Mouse (Mus musculus): ENCODE measurements at regions not wholly inside any gene's neighbourhood (a gene's known extent, or its start where the extent isn't known, plus 50 kb on each side); places are given as distances from the start of the nearest gene placed in this dataset.

DNA sequence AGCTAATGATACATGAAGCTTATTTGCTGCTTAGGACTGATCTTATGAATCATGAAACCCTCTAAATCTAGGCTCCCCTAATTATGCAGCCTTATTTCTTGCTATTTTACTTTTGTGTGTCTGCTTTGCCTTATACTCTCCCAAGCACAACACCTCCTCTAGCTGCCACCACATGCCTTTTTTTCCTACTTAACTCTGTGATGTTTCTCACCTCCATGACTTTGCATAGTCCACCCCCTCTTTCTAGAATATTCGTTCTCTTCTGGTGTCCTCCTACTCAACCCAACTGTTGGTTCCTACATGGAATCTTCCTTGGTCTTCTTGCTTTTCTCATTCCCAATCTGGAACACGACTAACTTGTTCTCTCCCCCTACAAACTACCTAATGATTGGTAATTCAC lies 456.7 kb downstream of the Gm21750 start:
- WGBS: 79% methylated on average over 2 of the region's 2 CpGs
- no peak overlapping the region for H3K27ac ChIP-seq
- ATAC-seq (ENCODE audit: low FRiP score): no peak
- no peaks in the 10 kb centered on the region for H3K27me3 ChIP-seq
- no peak overlapping the region for H3K9ac ChIP-seq
- no peaks in the 10 kb centered on the region for H3K36me3 ChIP-seq
- H3K4me1 ChIP-seq (replicated peaks): peaks cover 7% of the 10 kb centered on the region
- H3K4me2 ChIP-seq: no peak overlapping the region
- H3K4me3 ChIP-seq: no peak overlapping the region
- no peaks in the 10 kb centered on the region for H3K9me3 ChIP-seq

DNA sequence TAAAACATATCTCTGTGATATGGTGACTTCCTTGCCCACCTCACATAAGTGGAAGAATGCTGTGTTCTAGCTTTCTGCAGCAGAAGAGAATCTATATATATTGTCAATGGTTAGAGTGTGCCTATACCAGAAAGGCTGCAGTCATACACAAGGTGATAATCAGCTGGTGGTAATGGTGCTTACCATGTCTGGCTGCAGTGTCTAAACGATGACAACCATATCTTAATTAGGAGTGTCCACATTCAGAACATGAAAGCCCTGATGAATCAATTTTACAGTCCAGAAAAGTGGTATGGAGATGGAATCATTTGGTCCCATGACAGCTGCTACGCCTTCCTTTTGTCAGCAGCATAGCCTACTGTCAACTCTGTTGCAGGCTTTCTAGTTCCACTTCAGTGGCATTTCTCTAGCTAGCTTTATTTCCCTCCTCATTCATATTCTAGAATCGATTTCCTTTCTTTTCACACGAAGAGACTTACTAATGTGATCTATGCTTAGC lies 484.2 kb downstream of the Gm21750 start:
- ATAC-seq (ENCODE audit: low FRiP score): no peak
- no peaks in the 10 kb centered on the region for H3K36me3 ChIP-seq
- WGBS: 61% methylated on average over 4 of the region's 4 CpGs

DNA sequence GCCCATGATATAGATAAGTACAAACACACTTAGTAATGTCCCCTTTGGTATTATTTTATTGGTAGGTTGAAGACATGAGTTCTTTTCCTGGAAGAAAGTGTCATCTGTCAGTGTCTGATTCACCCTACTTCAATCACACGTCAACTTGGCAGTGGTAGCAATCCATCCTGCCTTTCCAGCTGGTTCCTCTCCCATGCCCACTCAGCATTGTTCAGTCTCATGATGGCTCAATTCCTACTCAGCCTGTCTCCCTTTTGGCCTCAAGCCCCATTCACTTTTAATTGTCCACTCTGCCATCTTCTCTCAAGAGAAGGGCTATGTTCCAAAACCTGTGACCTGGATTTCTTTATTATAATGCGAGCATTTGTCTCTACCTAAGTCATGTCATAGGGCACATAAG lies 474.4 kb upstream of the Htr2a start:
- WGBS: 95% methylated on average over 2 of the region's 2 CpGs
- Histone ChIP-seq H3K4me1 (replicated peaks) (no peaks in the 10 kb centered on the region), H3K36me3 (no peaks in the 10 kb centered on the region), H3K4me3 (no peak overlapping the region), H3K4me2 (no peak overlapping the region), H3K9ac (no peak overlapping the region), H3K27me3 (no peaks in the 10 kb centered on the region), H3K27ac (no peak overlapping the region), H3K9me3 (0 out of 2 replicates have a peak, but pooled peaks cover 2% of the 10 kb centered on the region)
- no peak for ATAC-seq (ENCODE audit: low FRiP score)

More for the DNA sequence above, 484.2 kb downstream of the Gm21750 start:
- Histone ChIP-seq H3K4me1 (replicated peaks) (no peaks in the 10 kb centered on the region), H3K27ac (no peak overlapping the region), H3K4me3 (no peak overlapping the region), H3K9ac (no peak overlapping the region), H3K27me3 (no peaks in the 10 kb centered on the region), H3K4me2 (no peak overlapping the region), H3K9me3 (no peaks in the 10 kb centered on the region)

DNA sequence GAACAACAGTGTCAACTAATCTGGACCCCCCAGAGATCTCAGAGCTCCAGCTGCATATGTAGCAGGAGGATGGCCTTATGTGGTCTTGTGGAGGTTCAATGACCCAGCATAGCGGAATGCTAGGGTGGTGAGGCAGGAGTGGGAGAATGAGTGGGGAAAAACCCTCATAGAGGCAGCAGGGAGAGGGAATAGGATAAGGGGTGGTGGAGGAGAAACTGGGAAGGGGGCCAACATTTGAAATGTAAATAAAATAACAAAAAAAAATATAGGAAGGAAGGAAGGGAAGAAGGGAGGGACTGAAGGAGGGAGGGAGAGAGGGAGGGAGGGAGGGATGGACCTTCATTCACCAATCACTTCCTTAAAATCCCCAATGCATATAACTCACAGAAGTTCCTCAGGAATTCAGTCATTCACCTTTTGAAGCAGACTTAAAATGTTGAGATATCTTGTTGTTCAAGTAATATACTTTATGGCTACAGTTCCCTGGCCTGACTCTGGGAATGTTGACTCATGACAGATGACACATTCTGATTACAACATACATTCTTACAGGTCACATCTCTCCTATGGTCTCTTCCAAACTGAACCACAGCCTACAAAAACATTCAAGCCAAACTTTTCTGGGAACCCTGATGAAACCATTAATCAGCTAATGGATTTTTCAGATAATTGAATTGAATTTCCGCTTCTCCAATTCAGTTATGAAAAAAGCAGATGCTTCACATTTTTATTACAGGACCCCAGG lies 471.3 kb upstream of the Htr2a start:
- no peak overlapping the region for H3K9ac ChIP-seq
- no peaks in the 10 kb centered on the region for H3K27me3 ChIP-seq
- WGBS: 90% methylated on average over 2 of the region's 2 CpGs
- no peak for ATAC-seq (ENCODE audit: low FRiP score)
- H3K9me3 ChIP-seq: no peaks in the 10 kb centered on the region
- H3K4me3 ChIP-seq: no peak overlapping the region
- H3K27ac ChIP-seq: no peak overlapping the region
- no peaks in the 10 kb centered on the region for H3K36me3 ChIP-seq
- no peak overlapping the region for H3K4me2 ChIP-seq
- no peaks in the 10 kb centered on the region for H3K4me1 ChIP-seq (replicated peaks)

DNA sequence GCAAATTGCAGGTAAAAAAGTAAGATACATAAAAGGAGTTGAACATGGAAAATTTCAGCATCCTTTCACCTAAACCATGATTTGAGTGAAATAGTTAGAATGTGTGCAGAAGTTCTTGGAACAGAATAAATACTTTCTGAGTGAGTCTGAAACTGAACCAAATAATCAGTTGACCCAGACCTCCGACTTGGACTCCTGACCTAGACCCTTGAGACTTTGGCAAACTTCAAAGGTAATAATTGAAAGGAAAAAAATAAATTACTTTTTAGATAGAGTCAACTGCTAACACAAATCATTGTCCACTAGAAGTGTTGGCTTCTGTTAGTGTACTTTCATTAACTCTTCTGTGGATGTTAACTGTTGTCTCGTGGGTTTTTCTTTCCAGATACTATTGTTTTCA lies 460.6 kb upstream of the Htr2a start:
- Histone ChIP-seq H3K4me2 (no peak overlapping the region), H3K27me3 (no peaks in the 10 kb centered on the region), H3K9me3 (no peaks in the 10 kb centered on the region), H3K36me3 (no peaks in the 10 kb centered on the region), H3K4me3 (no peak overlapping the region), H3K9ac (no peak overlapping the region), H3K27ac (no peak overlapping the region), H3K4me1 (replicated peaks) (no peaks in the 10 kb centered on the region)
- no peak for ATAC-seq (ENCODE audit: low FRiP score)
- 89% methylated on average over 2 of the region's 2 CpGs for WGBS

DNA sequence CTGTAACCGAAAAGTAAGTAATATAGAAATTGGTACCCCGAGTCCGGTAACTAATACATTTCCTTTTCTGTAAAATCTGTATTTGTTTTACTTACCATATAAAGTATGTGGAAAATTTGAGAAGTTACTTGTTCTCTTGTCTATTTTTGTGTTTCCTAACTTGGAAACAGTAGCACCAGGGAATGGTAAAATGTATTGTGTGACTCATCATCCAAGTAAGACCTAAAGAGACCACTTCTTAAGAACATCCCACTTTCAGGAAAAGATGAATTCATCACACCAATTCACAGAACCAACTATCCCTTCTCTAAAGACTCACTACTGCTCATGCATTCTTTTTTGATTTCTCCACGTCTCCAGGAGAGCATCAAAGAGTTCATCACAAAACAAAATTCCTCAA lies 457.6 kb upstream of the Htr2a start:
- Histone ChIP-seq H3K4me2 (no peak overlapping the region), H3K27ac (no peak overlapping the region), H3K4me3 (no peak overlapping the region), H3K4me1 (replicated peaks) (no peaks in the 10 kb centered on the region), H3K36me3 (no peaks in the 10 kb centered on the region), H3K9ac (no peak overlapping the region), H3K27me3 (no peaks in the 10 kb centered on the region), H3K9me3 (no peaks in the 10 kb centered on the region)
- no peak for ATAC-seq (ENCODE audit: low FRiP score)
- WGBS: 93% methylated on average over 4 of the region's 4 CpGs

DNA sequence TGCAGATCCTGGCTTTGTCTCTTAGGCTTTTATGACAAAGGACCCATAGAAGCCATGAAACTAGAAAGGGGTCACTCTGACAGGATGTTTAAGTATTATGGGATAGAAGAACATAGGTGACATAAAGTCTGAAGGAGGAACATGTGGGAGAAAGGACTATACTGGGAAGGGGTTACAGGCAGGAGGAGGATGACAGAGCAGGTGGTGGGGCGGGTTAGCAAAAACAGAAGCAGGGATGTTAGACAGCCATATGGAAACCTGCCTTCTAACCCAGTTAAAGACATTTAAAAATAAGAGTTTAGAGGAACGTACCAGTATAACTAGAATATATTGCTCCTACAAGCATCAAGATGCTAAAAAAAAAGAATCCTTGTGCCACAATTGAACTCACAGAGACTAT lies 438.9 kb upstream of the Htr2a start:
- 87% methylated on average over 2 of the region's 2 CpGs for WGBS
- Histone ChIP-seq H3K27me3 (no peaks in the 10 kb centered on the region), H3K4me2 (no peak overlapping the region), H3K36me3 (no peaks in the 10 kb centered on the region), H3K9me3 (no peaks in the 10 kb centered on the region), H3K9ac (no peak overlapping the region), H3K4me1 (replicated peaks) (no peaks in the 10 kb centered on the region), H3K4me3 (no peak overlapping the region), H3K27ac (no peak overlapping the region)
- no peak for ATAC-seq (ENCODE audit: low FRiP score)

DNA sequence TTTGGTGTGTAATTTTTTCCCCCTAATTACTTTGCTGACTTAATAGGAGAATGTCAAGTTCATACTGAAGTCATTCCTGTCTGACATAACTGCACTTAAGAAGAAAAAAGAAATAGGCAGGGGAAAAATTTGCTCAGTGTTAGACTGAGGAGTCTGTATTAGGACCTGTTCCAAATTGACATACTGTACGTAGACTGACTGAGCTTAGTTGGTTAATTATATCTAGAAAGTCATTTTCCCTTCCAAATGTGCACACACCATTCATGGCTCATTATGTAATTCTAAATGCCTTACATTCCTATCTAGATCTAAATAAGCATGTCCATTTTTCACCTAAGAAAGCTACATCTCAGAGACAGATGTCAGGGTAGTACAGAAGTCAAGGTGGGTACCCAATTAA lies 435.6 kb upstream of the Htr2a start:
- Histone ChIP-seq H3K27me3 (no peaks in the 10 kb centered on the region), H3K4me3 (no peak overlapping the region), H3K9me3 (no peaks in the 10 kb centered on the region), H3K36me3 (no peaks in the 10 kb centered on the region), H3K9ac (no peak overlapping the region), H3K27ac (no peak overlapping the region), H3K4me2 (no peak overlapping the region), H3K4me1 (replicated peaks) (no peaks in the 10 kb centered on the region)
- whole genome bisulfite sequencing: 85% methylated on average over 1 of the region's 1 CpGs
- ATAC-seq (ENCODE audit: low FRiP score): no peak

DNA sequence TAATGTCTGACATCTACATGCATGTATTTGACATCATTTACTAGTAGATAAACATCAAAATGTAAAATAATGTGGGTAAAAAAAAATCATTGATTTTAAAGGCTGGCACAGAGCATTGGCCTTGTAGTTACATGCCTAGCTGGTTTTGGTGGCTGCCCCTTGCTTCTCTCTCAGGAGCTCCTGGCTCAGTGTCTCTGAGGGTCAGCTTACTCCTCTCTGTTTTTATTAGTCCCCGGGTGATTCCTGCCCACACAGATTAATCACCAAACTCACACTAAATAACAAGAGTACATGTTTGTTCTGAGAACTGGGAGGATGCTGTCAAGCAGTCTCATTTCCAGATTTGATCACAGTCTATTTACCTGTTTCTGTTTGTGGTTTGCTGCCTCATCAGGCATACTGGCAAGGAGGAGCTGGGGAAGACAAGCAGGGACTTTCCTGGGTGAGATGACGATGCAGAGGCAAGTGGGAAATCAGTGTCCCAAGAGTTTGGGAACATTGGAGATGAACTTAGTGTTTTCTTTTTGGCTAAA lies 422.7 kb upstream of the Htr2a start:
- 85% methylated on average over 2 of the region's 2 CpGs for WGBS
- Histone ChIP-seq H3K4me1 (replicated peaks) (no peaks in the 10 kb centered on the region), H3K4me3 (no peak overlapping the region), H3K9me3 (no peaks in the 10 kb centered on the region), H3K9ac (no peak overlapping the region), H3K36me3 (no peaks in the 10 kb centered on the region), H3K4me2 (no peak overlapping the region), H3K27me3 (no peaks in the 10 kb centered on the region), H3K27ac (no peak overlapping the region)
- ATAC-seq (ENCODE audit: low FRiP score): no peak

DNA sequence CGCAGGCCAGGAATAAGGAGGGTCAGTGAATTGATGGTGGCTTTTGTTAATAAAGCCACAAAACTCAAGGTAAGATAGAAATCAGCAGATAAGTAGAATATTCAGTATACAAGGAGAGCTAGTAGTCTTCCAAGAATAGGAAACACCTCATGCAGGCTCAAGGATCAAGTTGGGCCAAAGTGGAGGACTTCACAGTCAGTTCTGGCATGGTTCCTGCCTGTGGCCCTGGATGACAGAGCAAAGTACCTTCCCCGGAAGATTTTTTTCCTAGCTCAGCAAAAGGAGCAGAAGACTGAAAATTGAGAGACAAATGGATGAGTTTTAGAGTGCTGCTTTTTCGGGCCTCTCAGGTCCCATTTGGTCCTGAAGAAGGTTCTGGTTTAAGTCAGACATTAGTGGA lies 420.9 kb upstream of the Htr2a start:
- no peak for ATAC-seq (ENCODE audit: low FRiP score)
- H3K4me3 ChIP-seq: no peak overlapping the region
- H3K27ac ChIP-seq: no peak overlapping the region
- no peak overlapping the region for H3K9ac ChIP-seq
- H3K27me3 ChIP-seq: no peaks in the 10 kb centered on the region
- 95% methylated on average over 3 of the region's 3 CpGs for WGBS
- no peaks in the 10 kb centered on the region for H3K9me3 ChIP-seq
- no peaks in the 10 kb centered on the region for H3K36me3 ChIP-seq
- no peaks in the 10 kb centered on the region for H3K4me1 ChIP-seq (replicated peaks)
- H3K4me2 ChIP-seq: no peak overlapping the region

DNA sequence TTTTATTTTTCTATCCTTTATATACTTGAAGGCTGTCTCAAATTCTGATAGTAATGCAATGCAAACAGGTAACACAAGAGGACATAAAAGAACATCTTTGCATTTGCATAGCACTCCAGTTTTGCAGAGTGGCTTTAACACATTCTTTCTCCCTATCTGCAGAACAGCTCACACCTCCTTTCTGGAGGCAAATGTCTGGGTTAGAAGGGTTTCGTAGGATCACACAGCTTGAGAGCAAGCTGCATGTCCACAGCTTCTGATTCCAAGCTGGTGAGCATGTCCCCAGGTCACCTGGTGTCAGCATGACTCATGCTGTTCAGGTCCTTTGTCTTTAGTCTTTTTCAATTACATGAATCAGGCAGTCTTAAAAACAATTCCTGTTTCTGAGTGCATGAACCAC lies 418.5 kb upstream of the Htr2a start:
- no peak overlapping the region for H3K4me3 ChIP-seq
- H3K9ac ChIP-seq: no peak overlapping the region
- H3K36me3 ChIP-seq: no peaks in the 10 kb centered on the region
- 79% methylated on average over 1 of the region's 1 CpGs for WGBS
- no peaks in the 10 kb centered on the region for H3K27me3 ChIP-seq
- H3K27ac ChIP-seq: no peak overlapping the region
- no peak for ATAC-seq (ENCODE audit: low FRiP score)
- H3K9me3 ChIP-seq: no peaks in the 10 kb centered on the region
- no peaks in the 10 kb centered on the region for H3K4me1 ChIP-seq (replicated peaks)
- no peak overlapping the region for H3K4me2 ChIP-seq

DNA sequence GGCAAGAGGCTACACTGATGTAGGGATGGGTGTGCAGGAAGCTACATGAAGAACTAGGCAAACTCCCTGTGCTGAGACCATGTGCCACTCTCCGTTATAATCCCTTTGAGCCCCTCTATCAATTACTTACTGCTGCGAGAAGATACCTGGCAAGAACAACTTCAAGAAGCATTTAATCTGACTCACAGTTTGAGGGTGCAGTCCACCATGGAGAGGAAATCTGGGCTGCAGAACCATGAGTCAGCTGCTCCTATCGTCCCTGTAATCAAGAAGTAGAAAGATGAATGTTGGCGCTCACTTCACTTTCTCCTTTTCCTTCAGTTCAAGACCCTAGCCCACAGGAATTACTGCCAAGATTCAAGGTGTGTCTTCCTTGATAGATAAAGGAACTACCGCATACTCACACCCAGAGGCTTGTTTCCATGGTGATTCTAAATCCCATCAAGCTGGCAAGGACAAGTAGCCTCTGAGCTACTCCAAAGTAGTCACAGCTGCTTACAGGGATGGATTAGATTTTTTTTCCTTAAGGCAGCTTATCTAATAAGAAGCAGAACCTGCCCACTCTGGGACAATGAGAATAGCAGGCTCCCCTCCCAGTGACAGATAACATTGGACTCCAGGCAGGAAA lies 411.0 kb upstream of the Htr2a start:
- H3K4me2 ChIP-seq: no peak overlapping the region
- H3K4me1 ChIP-seq (replicated peaks): no peaks in the 10 kb centered on the region
- no peak overlapping the region for H3K9ac ChIP-seq
- no peaks in the 10 kb centered on the region for H3K27me3 ChIP-seq
- 82% methylated on average over 5 of the region's 5 CpGs for WGBS
- no peaks in the 10 kb centered on the region for H3K9me3 ChIP-seq
- no peak for ATAC-seq (ENCODE audit: low FRiP score)
- no peak overlapping the region for H3K27ac ChIP-seq
- no peaks in the 10 kb centered on the region for H3K36me3 ChIP-seq
- no peak overlapping the region for H3K4me3 ChIP-seq

DNA sequence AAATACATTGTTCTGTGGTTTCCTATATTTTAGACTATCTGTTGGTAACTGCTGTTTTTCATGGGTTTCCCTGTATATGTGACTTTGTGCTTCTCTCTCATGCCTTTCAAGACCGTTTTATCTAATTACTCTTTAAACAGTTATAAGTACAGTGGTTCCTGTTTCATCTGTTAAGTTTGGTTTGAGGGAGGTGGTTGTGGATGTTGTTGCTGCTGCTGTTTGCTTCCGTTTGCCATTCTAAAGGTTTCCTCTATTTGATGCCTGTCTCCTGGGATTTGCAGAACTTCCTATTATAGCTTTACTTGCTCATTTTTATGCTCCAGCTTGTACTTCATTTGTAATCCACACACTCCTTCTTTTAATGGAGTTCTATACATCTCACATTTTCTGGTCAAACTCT lies 400.4 kb upstream of the Htr2a start:
- 77% methylated on average over 2 of the region's 2 CpGs for WGBS
- no peaks in the 10 kb centered on the region for H3K36me3 ChIP-seq
- H3K4me1 ChIP-seq (replicated peaks): no peaks in the 10 kb centered on the region
- ATAC-seq (ENCODE audit: low FRiP score): no peak
- H3K9me3 ChIP-seq: no peaks in the 10 kb centered on the region
- no peak overlapping the region for H3K9ac ChIP-seq
- H3K4me3 ChIP-seq: no peak overlapping the region
- no peaks in the 10 kb centered on the region for H3K27me3 ChIP-seq
- H3K27ac ChIP-seq: no peak overlapping the region
- no peak overlapping the region for H3K4me2 ChIP-seq

Data from hindbrain, embryonic 13.5 days (tissue).